Comparison of ENCODE assay signal across 9 mouse cellular contexts in the genomic region with DNA sequence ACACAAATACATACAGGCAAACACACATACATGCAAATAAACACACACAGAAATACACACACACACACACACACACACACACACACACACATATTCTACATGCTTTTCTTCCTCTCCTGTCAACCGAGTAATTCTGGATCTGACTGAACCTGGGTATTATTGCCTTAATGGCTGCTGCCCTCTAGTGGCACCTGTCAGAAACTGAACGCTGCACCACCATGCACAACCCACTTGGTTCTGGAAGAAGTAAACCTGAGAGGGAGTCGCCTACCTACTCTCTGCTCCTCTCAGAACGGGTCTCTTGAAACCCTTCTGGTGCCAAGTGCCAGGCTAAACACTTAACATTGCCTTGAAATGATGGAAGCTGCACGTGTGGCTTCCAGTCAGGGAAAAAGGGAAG. TPM values are rescaled to one million over a fixed set of nuclear protein-coding genes. Genes with fewer than 3 reads are reported as not detected.
DNase-seq lines count a peak whose midpoint lies in the region; ATAC-seq and TF ChIP-seq lines count a peak whose summit lies in the region.
"Had no signal": no experiment of that assay in that cellular context is flagged by ENCODE, and none has a peak within 500 bp of the region (broad histone marks: within the 10 kb centered on the region; RNA-seq: fewer than 3 reads in every experiment).

No protein-coding gene starts in this region.

- H3K4me1 ChIP-seq in kidney, postnatal 0 days (replicated peaks; ENCODE audit: insufficient read depth, low read length): no peaks in the 10 kb centered on the region
- H3K4me1 ChIP-seq in liver, adult 2 months (ENCODE audit: control insufficient read depth, insufficient read depth, low read length): no peaks in the 10 kb centered on the region
- H3K4me1 ChIP-seq in midbrain, postnatal 0 days (ENCODE audit: insufficient read depth, low read length): no peaks in the 10 kb centered on the region
- no peaks in the 10 kb centered on the region for H3K4me1 ChIP-seq in stomach, postnatal 0 days (replicated peaks; ENCODE audit: control insufficient read depth, insufficient read depth)

- no peak for TF ChIP-seq EP300 in stomach, postnatal 0 days (optimal IDR thresholded peaks at IDR 0.05)

- H3K9ac ChIP-seq in kidney, postnatal 0 days (ENCODE audit: low read depth, low read length): no peak overlapping the region
- no peak overlapping the region for H3K9ac ChIP-seq in liver, adult 2 months (ENCODE audit: low read depth, low read length)
- H3K9ac ChIP-seq in midbrain, postnatal 0 days (replicated peaks; ENCODE audit: low read length, poor library complexity, severe bottlenecking): no peak overlapping the region
- no peak overlapping the region for H3K9ac ChIP-seq in stomach, postnatal 0 days (ENCODE audit: low read length)
- H3K9ac ChIP-seq: heart, embryonic 13.5 days had no signal

- no peak overlapping the region for H3K27ac ChIP-seq in gastrocnemius, adult 2 months
- H3K27ac ChIP-seq in kidney, postnatal 0 days: no peak overlapping the region
- H3K27ac ChIP-seq in liver, adult 2 months (replicated peaks; ENCODE audit: insufficient read depth, low read depth, low read length): no peak overlapping the region
- no peak overlapping the region for H3K27ac ChIP-seq in midbrain, postnatal 0 days (ENCODE audit: low read depth, low read length)
- H3K27ac ChIP-seq in stomach, postnatal 0 days (replicated peaks): no peak overlapping the region
- H3K27ac ChIP-seq: heart, embryonic 13.5 days had no signal

- no peak overlapping the region for H3K4me2 ChIP-seq in kidney, postnatal 0 days (ENCODE audit: low read length)
- H3K4me2 ChIP-seq in midbrain, postnatal 0 days (ENCODE audit: low read depth, low read length, poor library complexity, severe bottlenecking): no peak overlapping the region
- no peak overlapping the region for H3K4me2 ChIP-seq in stomach, postnatal 0 days (replicated peaks; ENCODE audit: low read depth)
- H3K4me2 ChIP-seq: heart, embryonic 13.5 days had no signal

- TF ChIP-seq CTCF in C2C12 (IDR thresholded peaks at IDR 0.05; ENCODE audit: control insufficient read depth, insufficient read depth, insufficient read length): peak; percentile 64
- peak; percentile 84 for TF ChIP-seq CTCF in gastrocnemius, adult 2 months (IDR thresholded peaks at IDR 0.05)
- TF ChIP-seq CTCF in kidney, postnatal 0 days (IDR thresholded peaks at IDR 0.05; ENCODE audit: low read depth): peak; percentile 99
- peak; percentile 82 for TF ChIP-seq CTCF in liver, adult 2 months (IDR thresholded peaks at IDR 0.05; ENCODE audit: low read depth, low read length)
- peak; percentile 100 for TF ChIP-seq CTCF in midbrain, postnatal 0 days (IDR thresholded peaks at IDR 0.05)
- TF ChIP-seq CTCF in stomach, postnatal 0 days (IDR thresholded peaks at IDR 0.05; ENCODE audit: low read depth): peak; percentile 99

- no peak overlapping the region for H3K4me3 ChIP-seq in C2C12 (ENCODE audit: insufficient read depth, poor library complexity, severe bottlenecking)
- H3K4me3 ChIP-seq in gastrocnemius, adult 2 months: no peak overlapping the region
- no peak overlapping the region for H3K4me3 ChIP-seq in kidney, postnatal 0 days (replicated peaks; ENCODE audit: low read depth, low read length)
- H3K4me3 ChIP-seq in liver, adult 2 months (ENCODE audit: insufficient read depth, low read depth, low read length): no peak overlapping the region
- no peak overlapping the region for H3K4me3 ChIP-seq in midbrain, postnatal 0 days (ENCODE audit: low read depth, low read length)
- H3K4me3 ChIP-seq in stomach, postnatal 0 days (ENCODE audit: low read depth, low read length): no peak overlapping the region
- H3K4me3 ChIP-seq: heart, embryonic 13.5 days had no signal

- intact Hi-C loops in gastrocnemius, adult 2 months (cut with DNase I): loop anchor here (1.0 to 5.0 kb wide), 2 partner anchors 87 to 311 kb away; no protein-coding TSS in a partner anchor

- WGBS in kidney, postnatal 0 days: 4% methylated on average over 5 of the region's 5 CpGs
- WGBS in liver, adult 2 months: 3% methylated on average over 5 of the region's 5 CpGs
- WGBS in midbrain, postnatal 0 days: 6% methylated on average over 5 of the region's 5 CpGs
- WGBS in stomach, postnatal 0 days: 2% methylated on average over 5 of the region's 5 CpGs

- peak; percentile 35; the same call in 1 of the 2 replicates for ATAC-seq in kidney, postnatal 0 days (replicated peaks; ENCODE audit: low FRiP score, low read depth)
- ATAC-seq in midbrain, postnatal 0 days (ENCODE audit: low FRiP score): peak; percentile 67
- peak; percentile 65 for ATAC-seq in stomach, postnatal 0 days (ENCODE audit: low FRiP score, low TSS enrichment)

- no peaks in the 10 kb centered on the region for H3K79me3 ChIP-seq in C2C12 (ENCODE audit: low read depth)

- H3K79me2 ChIP-seq in C2C12 (ENCODE audit: control insufficient read depth, insufficient read depth): no peaks in the 10 kb centered on the region
- no peaks in the 10 kb centered on the region for H3K79me2 ChIP-seq in liver, adult 2 months (ENCODE audit: control insufficient read depth, insufficient read depth, low read length)

- TF ChIP-seq POLR2A in liver, adult 2 months (IDR thresholded peaks at IDR 0.05; ENCODE audit: extremely low read depth, insufficient read depth, low read length): no peak

- H3ac ChIP-seq in C2C12 (ENCODE audit: control insufficient read depth, insufficient read length, low read depth): no peak overlapping the region

- H3K9me3 ChIP-seq in kidney, postnatal 0 days (replicated peaks; ENCODE audit: low read length): no peaks in the 10 kb centered on the region
- no peaks in the 10 kb centered on the region for H3K9me3 ChIP-seq in midbrain, postnatal 0 days (ENCODE audit: low read length)
- no peaks in the 10 kb centered on the region for H3K9me3 ChIP-seq in stomach, postnatal 0 days (ENCODE audit: control insufficient read depth, low read length)
- H3K9me3 ChIP-seq: heart, embryonic 13.5 days had no signal

- peaks cover 9% of the 10 kb centered on the region for H3K27me3 ChIP-seq in C2C12 (ENCODE audit: control insufficient read depth, insufficient read depth, insufficient read length)
- H3K27me3 ChIP-seq in kidney, postnatal 0 days (ENCODE audit: insufficient read depth, low read length): no peaks in the 10 kb centered on the region
- no peaks in the 10 kb centered on the region for H3K27me3 ChIP-seq in liver, adult 2 months (ENCODE audit: control insufficient read depth, insufficient read depth, low read length)
- no peaks in the 10 kb centered on the region for H3K27me3 ChIP-seq in midbrain, postnatal 0 days (ENCODE audit: insufficient read depth, low read length)
- no peaks in the 10 kb centered on the region for H3K27me3 ChIP-seq in stomach, postnatal 0 days (ENCODE audit: control insufficient read depth, insufficient read depth, low read length)

- DNase-seq in R1 (ENCODE audit: low read depth, low spot score): peak; percentile 77
- peak; percentile 77 to 82 for DNase-seq in cerebellum, postnatal 36 days
- peak; percentile 76 for DNase-seq in gastrocnemius, adult 2 months
- peak; percentile 93 for DNase-seq in kidney, postnatal 0 days (ENCODE audit: low spot score)
- DNase-seq in liver, adult 2 months (ENCODE audit: extremely low read depth, low read depth, low spot score): peak; percentile 51
- peak; percentile 94 for DNase-seq in midbrain, postnatal 0 days (ENCODE audit: low spot score)
- DNase-seq in stomach, postnatal 0 days (ENCODE audit: low spot score): peak; percentile 82

- no peaks in the 10 kb centered on the region for H3K36me3 ChIP-seq in C2C12 (ENCODE audit: control insufficient read depth, insufficient read depth)
- no peaks in the 10 kb centered on the region for H3K36me3 ChIP-seq in kidney, postnatal 0 days (ENCODE audit: insufficient read depth, low read length)
- H3K36me3 ChIP-seq in liver, adult 2 months (ENCODE audit: control insufficient read depth, insufficient read depth, low read length): no peaks in the 10 kb centered on the region
- H3K36me3 ChIP-seq in midbrain, postnatal 0 days (ENCODE audit: insufficient read depth, low read length): no peaks in the 10 kb centered on the region
- no peaks in the 10 kb centered on the region for H3K36me3 ChIP-seq in stomach, postnatal 0 days (ENCODE audit: control insufficient read depth, insufficient read depth, low read length)
- H3K36me3 ChIP-seq: heart, embryonic 13.5 days had no signal

TF ChIP-seq in C2C12, 6 proteins besides CTCF, POLR2A, EP300 and RAD21:
- no peak for TF ChIP-seq MYOD1 (IDR thresholded peaks at IDR 0.05; ENCODE audit: control insufficient read depth, insufficient read length, low read depth)
- TF ChIP-seq FOSL1 (IDR thresholded peaks at IDR 0.05; ENCODE audit: insufficient read depth, low read length, poor library complexity, severe bottlenecking): no peak
- no peak for TF ChIP-seq USF1 (IDR thresholded peaks at IDR 0.05; ENCODE audit: low read depth)
- no peak for TF ChIP-seq MAX (IDR thresholded peaks at IDR 0.05)
- TF ChIP-seq CEBPB (IDR thresholded peaks at IDR 0.05; ENCODE audit: low read depth): no peak
- TF ChIP-seq MYOG (IDR thresholded peaks at IDR 0.05; ENCODE audit: control insufficient read depth, extremely low read depth, insufficient read length): no peak
TF ChIP-seq in C2C12: peak in this region for 0.

RNA-seq across cellular contexts. Expression of a gene that starts 11.7 kb away (rescaled TPM):
- polyA plus RNA-seq in C2C12 (2012; fragmentation: generic; extraction: Trizol): 0.53 TPM
- total RNA-seq in gastrocnemius, adult 2 months (2021): 100 to 1,000 TPM in 1 of 2 experiments, 10 to 100 TPM in 1; 53.6 to 322 TPM
- polyA plus RNA-seq in kidney, postnatal 0 days (2015; fragmentation: Nextera tagmentation; extraction: Ambion mirVana): 7.8 and 9.4 TPM in 2 replicates
- 0.46 and 0.54 TPM in 2 replicates for total RNA-seq in liver, adult 2 months (2014; rRNA removed)
- polyA plus RNA-seq in liver, adult 2 months (2012; rRNA removed): 0.99 and 1.6 TPM in 2 replicates
- 17.0 and 17.1 TPM in 2 replicates for total RNA-seq in midbrain, postnatal 0 days (2014; rRNA removed)
- polyA plus RNA-seq in midbrain, postnatal 0 days (2015; fragmentation: Nextera tagmentation; extraction: Ambion mirVana): 24.8 and 26.3 TPM in 2 replicates
- 7.9 and 9.0 TPM in 2 replicates for polyA plus RNA-seq in stomach, postnatal 0 days (2015; fragmentation: Nextera tagmentation; extraction: Ambion mirVana)

RNA-seq across cellular contexts. Expression of a gene that starts 30.2 kb away (rescaled TPM):
- polyA plus RNA-seq in C2C12 (2012; fragmentation: generic; extraction: Trizol): 10.2 TPM
- 10 to 100 TPM; 14.1 to 46.8 TPM for total RNA-seq in gastrocnemius, adult 2 months (2021)
- 37.5 and 39.2 TPM in 2 replicates for polyA plus RNA-seq in kidney, postnatal 0 days (2015; fragmentation: Nextera tagmentation; extraction: Ambion mirVana)
- 7.0 and 10.1 TPM in 2 replicates for total RNA-seq in liver, adult 2 months (2014; rRNA removed)
- polyA plus RNA-seq in liver, adult 2 months (2012; rRNA removed): 5.6 and 6.9 TPM in 2 replicates
- total RNA-seq in midbrain, postnatal 0 days (2014; rRNA removed): 12.0 and 19.8 TPM in 2 replicates
- 8.9 and 9.9 TPM in 2 replicates for polyA plus RNA-seq in midbrain, postnatal 0 days (2015; fragmentation: Nextera tagmentation; extraction: Ambion mirVana)
- polyA plus RNA-seq in stomach, postnatal 0 days (2015; fragmentation: Nextera tagmentation; extraction: Ambion mirVana): 85.9 and 96.8 TPM in 2 replicates
